In the genomic region with DNA sequence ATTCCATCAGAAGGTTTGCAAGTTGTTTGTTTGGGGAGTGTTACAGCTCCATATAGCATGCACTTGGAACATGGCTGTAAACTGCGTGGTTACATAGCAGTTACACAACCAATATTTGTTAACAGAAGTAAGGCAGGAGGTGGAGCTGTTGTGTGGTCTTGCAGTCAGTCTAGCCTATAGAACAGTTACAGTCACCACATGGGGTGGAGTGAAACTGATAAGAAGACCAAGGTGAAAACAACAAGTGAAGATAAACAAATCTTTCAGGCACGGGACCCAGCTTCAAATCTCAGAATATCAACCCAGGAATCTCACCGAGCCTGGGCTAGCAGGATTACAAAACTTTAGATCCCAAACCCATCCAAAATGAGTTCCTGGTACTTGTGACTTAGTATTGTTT, we compare ENCODE assay signal across 8 mouse cellular contexts. TPM values are rescaled to one million over a fixed set of nuclear protein-coding genes. Genes with fewer than 3 reads are reported as not detected.
DNase-seq lines count a peak whose midpoint lies in the region; ATAC-seq and TF ChIP-seq lines count a peak whose summit lies in the region.

No protein-coding gene starts in this region.

- peaks cover 42% of the 10 kb centered on the region for H3K36me3 ChIP-seq in heart, embryonic 10.5 days
- H3K36me3 ChIP-seq in CH12.LX (replicated peaks in 1 of 2; ENCODE audit: control insufficient read depth in 1 of 2, insufficient read depth in 1 of 2, low read length in 1 of 2): peaks cover 35 to 59% of the 10 kb centered on the region in 2 experiments
- H3K36me3 ChIP-seq in hindbrain, embryonic 13.5 days: peaks cover 42% of the 10 kb centered on the region

- H3K27ac ChIP-seq in heart, embryonic 10.5 days: peak overlapping the region; percentile 98; the same call in 1 of the 2 replicates
- H3K27ac ChIP-seq in CH12.LX (ENCODE audit: insufficient read depth, low read depth): no peak overlapping the region
- no peak overlapping the region for H3K27ac ChIP-seq in hindbrain, embryonic 13.5 days

- H3K4me3 ChIP-seq in heart, embryonic 10.5 days: peak overlapping the region; percentile 97
- H3K4me3 ChIP-seq in CH12.LX (replicated peaks in 1 of 3; ENCODE audit: low read depth in 2 of 3, low read length in 2 of 3, poor library complexity in 1 of 3): no peak overlapping the region
- H3K4me3 ChIP-seq in hindbrain, embryonic 13.5 days: peak overlapping the region; percentile 98

- DNase-seq in heart, embryonic 10.5 days (ENCODE audit: low spot score): no peak
- DNase-seq in heart, adult 18-20 months: no peak
- no peak for DNase-seq in CH12.LX (ENCODE audit: extremely low read depth)
- DNase-seq in spleen, postnatal 4 days (ENCODE audit: low spot score in 2 of 2): no peak
- no peak for DNase-seq in layer of hippocampus, postnatal 10 days (ENCODE audit: low spot score in 2 of 2)
- no peak for DNase-seq in left cerebral cortex, adult 11 months (ENCODE audit: low spot score)

- TF ChIP-seq POLR2A in CH12.LX (IDR thresholded peaks at IDR 0.05; ENCODE audit: low read depth, low read length): no peak

- H3K9ac ChIP-seq in CH12.LX (ENCODE audit: insufficient read depth, low read depth): no peak overlapping the region
- H3K9ac ChIP-seq in hindbrain, embryonic 13.5 days: peak overlapping the region; percentile 96

- in situ Hi-C loops in CH12.LX (cut with MboI; ENCODE audit: low pct_ligation_motif_present, low pct_unique_long_range_greater_than_20kb, low sequenced_read_pairs): loop anchor here (10.0 kb wide), 1 partner anchor 354 kb away; the partner anchor contains the start of genes Rpl3 and Syngr1

- H3K79me2 ChIP-seq in CH12.LX (replicated peaks; ENCODE audit: control insufficient read depth, extremely low read depth, insufficient read depth, poor library complexity, severe bottlenecking): no peaks in the 10 kb centered on the region

- no peak for ATAC-seq in hindbrain, embryonic 13.5 days (ENCODE audit: low FRiP score)
- ATAC-seq in megakaryocyte progenitor cell, adult 5-6 weeks (replicated peaks; ENCODE audit: poor library complexity): peak; percentile 36

- TF ChIP-seq EP300 in CH12.LX (IDR thresholded peaks at IDR 0.05; ENCODE audit: low read length): no peak

- no peak for TF ChIP-seq CTCF in CH12.LX (conservative IDR thresholded peaks at IDR 0.05 in 1 of 2, IDR thresholded peaks at IDR 0.05 in 1 of 2; ENCODE audit: low read depth in 2 of 2, low read length in 2 of 2)

- no peaks in the 10 kb centered on the region for H3K27me3 ChIP-seq in heart, embryonic 10.5 days (ENCODE audit: insufficient read depth, poor library complexity, severe bottlenecking)
- H3K27me3 ChIP-seq in CH12.LX (replicated peaks): no peaks in the 10 kb centered on the region
- no peaks in the 10 kb centered on the region for H3K27me3 ChIP-seq in hindbrain, embryonic 13.5 days

- dilution Hi-C loops in CH12.LX (cut with MboI; ENCODE audit: extremely low pct_ligation_motif_present, extremely low pct_unique_long_range_greater_than_20kb, low sequenced_read_pairs): no loop called here

- H3K4me1 ChIP-seq in heart, embryonic 10.5 days: peaks cover 35% of the 10 kb centered on the region
- H3K4me1 ChIP-seq in CH12.LX (ENCODE audit: control insufficient read depth in 1 of 2, insufficient read depth in 2 of 2): peaks cover 21 to 47% of the 10 kb centered on the region in 2 experiments
- H3K4me1 ChIP-seq in hindbrain, embryonic 13.5 days (replicated peaks): peaks cover 38% of the 10 kb centered on the region

- H3K4me2 ChIP-seq in CH12.LX (ENCODE audit: insufficient read depth, low read depth, poor library complexity, severe bottlenecking): peak overlapping the region; percentile 62; the same call in 1 of the 2 replicates
- H3K4me2 ChIP-seq in hindbrain, embryonic 13.5 days: peak overlapping the region; percentile 67

- WGBS in heart, embryonic 10.5 days: 42% methylated on average over 3 of the region's 3 CpGs
- WGBS in hindbrain, embryonic 13.5 days: 82% methylated on average over 3 of the region's 3 CpGs

- no peaks in the 10 kb centered on the region for H3K9me3 ChIP-seq in heart, embryonic 10.5 days
- no peaks in the 10 kb centered on the region for H3K9me3 ChIP-seq in CH12.LX (replicated peaks; ENCODE audit: low read length)
- no peaks in the 10 kb centered on the region for H3K9me3 ChIP-seq in hindbrain, embryonic 13.5 days

- no peak for TF ChIP-seq RAD21 in CH12.LX (IDR thresholded peaks at IDR 0.05; ENCODE audit: low read depth, low read length)

TF ChIP-seq in CH12.LX, 34 proteins besides CTCF, POLR2A, EP300 and RAD21:
- TF ChIP-seq MXI1 (IDR thresholded peaks at IDR 0.05; ENCODE audit: low read depth, low read length) (no peak), E2F4 (IDR thresholded peaks at IDR 0.05; ENCODE audit: insufficient replicate concordance, low read depth, low read length) (no peak), SMC3 (IDR thresholded peaks at IDR 0.05; ENCODE audit: low read depth, low read length) (no peak), ZC3H11A (IDR thresholded peaks at IDR 0.05; ENCODE audit: low read depth, low read length) (no peak), MAFK (IDR thresholded peaks at IDR 0.05; ENCODE audit: insufficient replicate concordance, low read length) (no peak), MAX (IDR thresholded peaks at IDR 0.05; ENCODE audit: low read length) (no peak), NRF1 (IDR thresholded peaks at IDR 0.05; ENCODE audit: low read depth, low read length) (no peak), TBP (conservative IDR thresholded peaks at IDR 0.05; ENCODE audit: low read depth, low read length) (no peak), HCFC1 (IDR thresholded peaks at IDR 0.05; ENCODE audit: low read depth, low read length) (no peak), JUN (IDR thresholded peaks at IDR 0.05; ENCODE audit: insufficient read depth, low read depth, low read length) (no peak), NELFE (IDR thresholded peaks at IDR 0.05; ENCODE audit: low read depth, low read length) (no peak), ZNF384 (IDR thresholded peaks at IDR 0.05; ENCODE audit: low read depth, low read length) (no peak), JUND (conservative IDR thresholded peaks at IDR 0.05; ENCODE audit: low read depth, low read length) (no peak), KAT2A (IDR thresholded peaks at IDR 0.05; ENCODE audit: insufficient replicate concordance, low read length) (no peak), ETS1 (conservative IDR thresholded peaks at IDR 0.05; ENCODE audit: low read depth, low read length) (no peak)

RNA-seq across cellular contexts. Expression of gene Sun2, which starts 1.6 kb away (rescaled TPM):
- polyA plus RNA-seq in heart, embryonic 10.5 days (2016; fragmentation: Nextera tagmentation; extraction: Ambion mirVana): 2.4 and 2.9 TPM in 2 replicates
- 10 to 100 TPM; 79.1 to 89.1 TPM for total RNA-seq in heart, adult 18-20 months (2021)
- total RNA-seq in CH12.LX (2012; rRNA removed) (20.1 and 26.5 TPM in 2 replicates), CH12.LX (2014; rRNA removed) (18.6 and 20.8 TPM in 2 replicates)
- polyA plus RNA-seq in CH12.LX (2012; ENCODE audit: insufficient read length, low read depth): 19.7 and 22.3 TPM in 2 replicates
- polyA plus RNA-seq in hindbrain, embryonic 13.5 days (2015; fragmentation: Nextera tagmentation; extraction: Ambion mirVana): 9.8 and 10.2 TPM in 2 replicates
- total RNA-seq in megakaryocyte progenitor cell, adult 5-6 weeks (2015): 83.4 and 84.0 TPM in 2 replicates
- 225 and 233 TPM in 2 replicates for total RNA-seq in megakaryocyte progenitor cell, adult 5-6 weeks (2017)
- total RNA-seq in layer of hippocampus, postnatal 10 days (2021): 10 to 100 TPM; 16.1 to 19.1 TPM

RNA-seq across cellular contexts. Expression of gene Dnal4, which starts 36.9 kb away (rescaled TPM):
- polyA plus RNA-seq in heart, embryonic 10.5 days (2016; fragmentation: Nextera tagmentation; extraction: Ambion mirVana): 37.3 and 48.0 TPM in 2 replicates
- 10 to 100 TPM; 16.9 to 22.0 TPM for total RNA-seq in heart, adult 18-20 months (2021)
- 16.5 and 20.9 TPM in 2 replicates for total RNA-seq in CH12.LX (2012; rRNA removed)
- 11.3 and 11.7 TPM in 2 replicates for total RNA-seq in CH12.LX (2014; rRNA removed)
- polyA plus RNA-seq in CH12.LX (2012; ENCODE audit: insufficient read length, low read depth): 17.8 and 18.5 TPM in 2 replicates
- 83.5 and 84.9 TPM in 2 replicates for polyA plus RNA-seq in hindbrain, embryonic 13.5 days (2015; fragmentation: Nextera tagmentation; extraction: Ambion mirVana)
- total RNA-seq in megakaryocyte progenitor cell, adult 5-6 weeks (2015): 15.9 and 16.2 TPM in 2 replicates
- 12.2 and 12.5 TPM in 2 replicates for total RNA-seq in megakaryocyte progenitor cell, adult 5-6 weeks (2017)
- 10 to 100 TPM; 31.9 to 33.4 TPM for total RNA-seq in layer of hippocampus, postnatal 10 days (2021)

RNA-seq across cellular contexts. Expression of gene Gtpbp1, which starts 50.1 kb away (rescaled TPM):
- 38.1 and 38.3 TPM in 2 replicates for polyA plus RNA-seq in heart, embryonic 10.5 days (2016; fragmentation: Nextera tagmentation; extraction: Ambion mirVana)
- 10 to 100 TPM; 26.0 to 28.8 TPM for total RNA-seq in heart, adult 18-20 months (2021)
- 32.9 and 34.2 TPM in 2 replicates for total RNA-seq in CH12.LX (2012; rRNA removed)
- total RNA-seq in CH12.LX (2014; rRNA removed): 25.3 and 25.5 TPM in 2 replicates
- polyA plus RNA-seq in CH12.LX (2012; ENCODE audit: insufficient read length, low read depth): 45.2 and 45.3 TPM in 2 replicates
- 44.8 and 45.2 TPM in 2 replicates for polyA plus RNA-seq in hindbrain, embryonic 13.5 days (2015; fragmentation: Nextera tagmentation; extraction: Ambion mirVana)
- 31.0 and 34.5 TPM in 2 replicates for total RNA-seq in megakaryocyte progenitor cell, adult 5-6 weeks (2015)
- 48.2 and 58.6 TPM in 2 replicates for total RNA-seq in megakaryocyte progenitor cell, adult 5-6 weeks (2017)
- 10 to 100 TPM; 42.5 to 46.8 TPM for total RNA-seq in layer of hippocampus, postnatal 10 days (2021)

RNA-seq across cellular contexts. Expression of gene Josd1, which starts 53.0 kb away (rescaled TPM):
- polyA plus RNA-seq in heart, embryonic 10.5 days (2016; fragmentation: Nextera tagmentation; extraction: Ambion mirVana): 18.4 and 21.0 TPM in 2 replicates
- 10 to 100 TPM; 23.4 to 26.2 TPM for total RNA-seq in heart, adult 18-20 months (2021)
- total RNA-seq in CH12.LX (2012; rRNA removed) (34.9 and 41.0 TPM in 2 replicates), CH12.LX (2014; rRNA removed) (48.3 and 50.6 TPM in 2 replicates)
- polyA plus RNA-seq in CH12.LX (2012; ENCODE audit: insufficient read length, low read depth): 28.2 and 30.1 TPM in 2 replicates
- polyA plus RNA-seq in hindbrain, embryonic 13.5 days (2015; fragmentation: Nextera tagmentation; extraction: Ambion mirVana): 19.1 and 20.2 TPM in 2 replicates
- 16.0 and 18.9 TPM in 2 replicates for total RNA-seq in megakaryocyte progenitor cell, adult 5-6 weeks (2015)
- 25.1 and 26.2 TPM in 2 replicates for total RNA-seq in megakaryocyte progenitor cell, adult 5-6 weeks (2017)
- total RNA-seq in layer of hippocampus, postnatal 10 days (2021): 10 to 100 TPM; 36.6 to 40.5 TPM

Comparison
In these comparisons a context has a peak if more than half of its experiments do, and no peak if none do; other contexts are left out.
1. H3K4me3 ChIP-seq: peak in heart, embryonic 10.5 days (single experiment) and hindbrain, embryonic 13.5 days (single experiment); none in CH12.LX (0 of 3).